Mouse (Mus musculus) thymus, adult 2 months (tissue): Measurements from ENCODE around the gene Dgcr6.

ENCODE experiments used
- CTCF ChIP-seq: fragments of 200-500 bp; IDR thresholded peaks from 2 replicates; pipeline ENCODE4 v1.5.1; 2012; ENCODE audit warnings: mild to moderate bottlenecking, control low read depth, low read length, moderate library complexity, borderline replicate concordance; ENCODE audit not compliant: control insufficient read depth, poor library complexity, insufficient read depth; ENCODE audit errors: extremely low read depth
- POLR2A ChIP-seq: fragments of 200-500 bp; IDR thresholded peaks from 2 replicates; pipeline ENCODE4 v1.6.1; 2012; ENCODE audit warnings: mild to moderate bottlenecking, low read length, control low read depth, moderate library complexity; ENCODE audit not compliant: control insufficient read depth, poor library complexity, insufficient read depth; ENCODE audit errors: extremely low read depth

- no peak for TF ChIP-seq POLR2A
- TF ChIP-seq CTCF: no peak
Observed at GRCm38 (mm10) chr16:18044991-18045390, 7.7 kb upstream of the Dgcr6 start.
